Mouse (Mus musculus) embryonic facial prominence, embryonic 10.5 days (tissue): ENCODE data around the gene Il9. TPM values are rescaled to one million over a fixed set of nuclear protein-coding genes. Genes with fewer than 3 reads are reported as not detected.
A peak's percentile ranks its signal among the peaks of the same experiment; 100 is the strongest.

Experiments
- DNase-seq: peaks from one replicate; pipeline ENCODE4 v3.0.0-alpha.2; 2017; ENCODE audit warnings: low spot score
- H3K27ac ChIP-seq: fragments of 300-500 bp; sonication (generic); replicated peaks from 2 replicates; pipeline ENCODE4 v1.5.1; 2016; ENCODE audit warnings: mild to moderate bottlenecking
- H3K27me3 ChIP-seq: fragments of 300-500 bp; sonication (generic); replicated peaks from 2 replicates; pipeline ENCODE4 v1.6.1; 2016; ENCODE audit warnings: low read depth, mild to moderate bottlenecking; ENCODE audit not compliant: poor library complexity, severe bottlenecking
- H3K36me3 ChIP-seq: fragments of 300-500 bp; sonication (generic); replicated peaks from 2 replicates; pipeline ENCODE4 v1.6.1; 2016; ENCODE audit warnings: mild to moderate bottlenecking, moderate library complexity
- H3K4me1 ChIP-seq: fragments of 300-500 bp; sonication (generic); 2 replicates; pipeline ENCODE4 v1.6.1; 2016
- H3K4me3 ChIP-seq: fragments of 300-500 bp; sonication (generic); 2 replicates; pipeline ENCODE4 v1.5.1; 2016; ENCODE audit warnings: mild to moderate bottlenecking, moderate library complexity
- H3K9me3 ChIP-seq: fragments of 300-500 bp; sonication (generic); 2 replicates; pipeline ENCODE4 v1.6.1; 2016; ENCODE audit warnings: mild to moderate bottlenecking
- WGBS: fragments of 180-500 bp; shearing (Covaris S2); methylation state at CpG from one replicate; pipeline ENCODE4 v1.1.7; 2016; 5-methylcytosine and 5-hydroxymethylcytosine counted together
- polyA plus RNA-seq: library from polyadenylated mRNA; unstranded; fragments of >200 nt; fragmentation: Nextera tagmentation; extraction: Ambion mirVana; gene quantifications from 2 replicates; pipeline ENCODE4 v1.2.1, GENCODE M21; 2016

Il9 gene
- not detected in 2 replicates for polyA plus RNA-seq

DNA sequence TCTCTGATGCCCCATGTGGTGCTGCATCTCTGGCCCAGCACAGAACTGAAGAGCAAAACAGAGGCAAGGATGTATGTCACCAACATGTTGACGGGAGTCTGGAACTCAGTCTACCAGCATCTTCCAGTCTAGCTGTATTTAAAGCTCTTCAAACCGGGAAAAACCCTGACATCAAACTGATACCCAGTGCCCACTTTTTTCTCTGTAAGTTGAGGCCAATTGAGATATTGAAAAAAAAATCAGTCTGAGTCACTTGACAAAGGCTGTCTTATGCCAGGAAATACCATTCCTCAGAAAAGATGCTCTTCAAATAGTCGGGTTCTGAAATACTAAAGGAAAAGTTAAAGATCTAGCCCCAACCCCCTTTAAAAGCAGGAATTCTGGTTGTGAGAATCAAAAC is at the start of gene Il9:
Gene Il9, minus strand, starts transcription at position 101 of the 400 bp plus-strand sequence.
- 79% methylated on average over 3 of the region's 3 CpGs for WGBS
- Histone ChIP-seq H3K36me3 (no peaks in the 10 kb centered on the region), H3K4me3 (no peak within 1 kb of the TSS), H3K9me3 (no peaks in the 10 kb centered on the region), H3K27me3 (no peaks in the 10 kb centered on the region), H3K27ac (no peak within 1 kb of the TSS), H3K4me1 (peaks cover 10% of the 10 kb centered on the region)
- DNase-seq, result no peak

DNA sequence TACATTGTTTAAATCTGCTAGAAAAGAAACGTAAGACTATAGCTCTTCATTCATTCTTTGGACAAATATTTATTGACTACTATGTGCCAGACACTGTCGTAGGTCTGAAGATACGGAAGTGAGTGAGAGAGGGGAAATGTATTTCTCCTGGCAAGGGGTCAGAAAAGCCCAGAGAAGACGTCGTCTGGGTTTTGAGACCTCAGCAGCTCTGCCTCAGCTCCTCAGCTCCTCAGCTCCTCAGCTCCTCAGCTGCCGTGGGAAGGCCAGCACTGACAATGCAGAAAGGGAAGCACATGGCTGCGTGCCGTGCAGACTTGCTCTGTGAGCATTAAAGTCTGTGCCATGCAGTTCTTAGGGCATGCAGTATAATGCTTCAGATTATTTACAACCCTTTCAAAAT is 47.6 kb upstream of the Il9 start:
- 74% methylated on average over 8 of the region's 8 CpGs for WGBS
- Histone ChIP-seq H3K27me3 (no peaks in the 10 kb centered on the region), H3K27ac (no peak overlapping the region), H3K4me1 (no peaks in the 10 kb centered on the region), H3K36me3 (no peaks in the 10 kb centered on the region), H3K9me3 (peaks cover 5% of the 10 kb centered on the region; the same call in 1 of the 2 replicates), H3K4me3 (no peak overlapping the region)
- no peak for DNase-seq

DNA sequence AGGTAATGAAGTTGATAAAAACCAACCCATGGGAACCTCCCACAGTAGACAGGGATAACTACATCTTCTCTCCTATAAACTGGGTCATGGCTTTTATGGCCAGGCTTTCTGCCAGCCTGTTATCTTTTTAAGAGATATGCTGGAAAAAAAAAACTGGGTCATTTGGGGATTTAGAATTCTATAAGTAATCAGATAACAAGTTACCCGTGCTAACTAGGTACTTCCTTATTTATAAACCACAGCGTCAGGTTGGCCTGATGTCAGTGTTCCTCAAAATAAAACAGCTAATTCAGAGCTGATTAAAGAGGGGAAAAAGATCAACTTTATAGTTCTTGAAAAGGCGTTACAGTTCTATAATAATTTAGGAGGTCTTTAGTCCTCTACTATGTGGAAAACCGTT is 47.0 kb upstream of the Il9 start:
- no peaks in the 10 kb centered on the region for H3K36me3 ChIP-seq
- H3K4me3 ChIP-seq, result no peak overlapping the region
- no peak overlapping the region for H3K27ac ChIP-seq
- H3K9me3 ChIP-seq, result no peaks in the 10 kb centered on the region
- H3K27me3 ChIP-seq, result no peaks in the 10 kb centered on the region
- 90% methylated on average over 4 of the region's 4 CpGs for WGBS
- no peak for DNase-seq
- no peaks in the 10 kb centered on the region for H3K4me1 ChIP-seq

DNA sequence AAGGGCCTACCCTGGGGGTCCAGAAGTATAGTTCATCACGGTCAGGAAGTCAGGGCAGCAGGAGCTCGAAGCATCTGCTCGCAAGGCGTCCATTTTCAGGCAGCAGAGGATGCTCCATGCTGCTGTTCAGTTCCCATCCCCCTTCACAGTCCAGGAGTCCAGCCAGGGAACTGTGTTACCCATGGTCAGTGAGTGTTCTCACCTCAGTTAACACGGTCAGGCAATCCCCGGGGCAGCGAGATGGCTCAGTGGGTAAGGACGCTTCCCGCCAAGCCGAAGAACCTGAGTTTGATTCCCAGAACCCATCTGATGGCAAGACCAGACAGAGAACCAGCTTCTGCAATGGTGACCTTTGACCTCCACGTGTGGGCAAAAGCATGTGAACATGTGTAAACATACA is 46.2 kb upstream of the Il9 start:
- Histone ChIP-seq H3K27me3 (no peaks in the 10 kb centered on the region), H3K27ac (no peak overlapping the region), H3K4me3 (no peak overlapping the region), H3K9me3 (no peaks in the 10 kb centered on the region), H3K36me3 (no peaks in the 10 kb centered on the region), H3K4me1 (no peaks in the 10 kb centered on the region)
- WGBS, result 87% methylated on average over 11 of the region's 11 CpGs
- DNase-seq, result no peak

GRCm38 (mm10) chr13:56527846-56528245 is 45.8 kb upstream of the Il9 start:
- H3K4me1 ChIP-seq, result peaks cover 2% of the 10 kb centered on the region
- no peak overlapping the region for H3K27ac ChIP-seq
- no peaks in the 10 kb centered on the region for H3K27me3 ChIP-seq
- no peak overlapping the region for H3K4me3 ChIP-seq
- WGBS, result 87% methylated on average over 7 of the region's 7 CpGs
- no peaks in the 10 kb centered on the region for H3K9me3 ChIP-seq
- no peak for DNase-seq
- H3K36me3 ChIP-seq, result no peaks in the 10 kb centered on the region

DNA sequence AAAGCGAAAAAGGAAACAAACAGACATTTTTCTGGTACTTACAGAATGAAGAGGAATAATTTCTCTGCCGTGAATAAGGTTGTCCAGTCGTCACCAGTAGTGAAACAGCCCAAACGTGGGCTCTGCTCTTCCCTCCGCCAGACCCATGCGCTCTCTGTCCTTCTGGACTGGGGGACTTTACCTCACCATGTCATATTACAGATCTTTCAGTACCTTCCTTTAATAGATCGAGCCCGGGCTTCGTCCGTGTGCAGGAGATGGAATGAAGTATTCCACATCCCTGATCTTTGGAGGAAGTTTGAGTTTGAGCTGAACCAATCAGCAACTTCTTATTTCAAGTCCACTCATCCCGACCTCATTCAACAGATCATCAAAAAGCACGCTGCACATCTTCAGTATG is 44.8 kb upstream of the Il9 start:
- DNase-seq, result no peak
- H3K4me1 ChIP-seq, result peaks cover 10% of the 10 kb centered on the region
- no peak overlapping the region for H3K4me3 ChIP-seq
- H3K27ac ChIP-seq, result no peak overlapping the region
- no peaks in the 10 kb centered on the region for H3K9me3 ChIP-seq
- H3K36me3 ChIP-seq, result no peaks in the 10 kb centered on the region
- H3K27me3 ChIP-seq, result no peaks in the 10 kb centered on the region
- 87% methylated on average over 12 of the region's 12 CpGs for WGBS

GRCm38 (mm10) chr13:56522821-56523167 is 40.7 kb upstream of the Il9 start:
- Histone ChIP-seq H3K9me3 (no peaks in the 10 kb centered on the region), H3K27me3 (no peaks in the 10 kb centered on the region), H3K4me3 (peak overlapping the region; percentile 78), H3K27ac (peak overlapping the region; percentile 76), H3K4me1 (peaks cover 10% of the 10 kb centered on the region), H3K36me3 (no peaks in the 10 kb centered on the region)
- no peak for DNase-seq
- WGBS, result 8% methylated on average over 8 of the region's 8 CpGs

- H3K36me3 ChIP-seq, result no peaks in the 10 kb centered on the region
- peak within 1 kb of the TSS; percentile 76 for H3K27ac ChIP-seq
- peak within 1 kb of the TSS; percentile 78 for H3K4me3 ChIP-seq
- peaks cover 10% of the 10 kb centered on the region for H3K4me1 ChIP-seq
- H3K9me3 ChIP-seq, result no peaks in the 10 kb centered on the region
- peak; percentile 98 for DNase-seq
- WGBS, result under 1% methylated on average over 56 of the region's 56 CpGs
- H3K27me3 ChIP-seq, result no peaks in the 10 kb centered on the region
Measured at GRCm38 (mm10) chr13:56522081-56522820, 40.2 kb upstream of the Il9 start, which contains the start of gene Fbxl21. Gene Fbxl21, plus strand, starts transcription at chr13:56522472.

- Histone ChIP-seq H3K36me3 (no peaks in the 10 kb centered on the region), H3K9me3 (no peaks in the 10 kb centered on the region), H3K27ac (no peak overlapping the region), H3K4me3 (no peak overlapping the region), H3K4me1 (0 out of 2 replicates have a peak, but pooled peaks cover 4% of the 10 kb centered on the region), H3K27me3 (no peaks in the 10 kb centered on the region)
- 62% methylated on average over 7 of the region's 7 CpGs for WGBS
- DNase-seq, result no peak
Measured at GRCm38 (mm10) chr13:56516816-56517215, 34.8 kb upstream of the Il9 start.

GRCm38 (mm10) chr13:56516311-56516710 is 34.3 kb upstream of the Il9 start:
- no peaks in the 10 kb centered on the region for H3K9me3 ChIP-seq
- DNase-seq, result no peak
- no peaks in the 10 kb centered on the region for H3K36me3 ChIP-seq
- H3K27me3 ChIP-seq, result no peaks in the 10 kb centered on the region
- 75% methylated on average over 4 of the region's 4 CpGs for WGBS
- H3K4me3 ChIP-seq, result no peak overlapping the region
- no peak overlapping the region for H3K27ac ChIP-seq
- H3K4me1 ChIP-seq, result 0 out of 2 replicates have a peak, but pooled peaks cover 4% of the 10 kb centered on the region

GRCm38 (mm10) chr13:56513595-56513994 is 31.5 kb upstream of the Il9 start:
- H3K27me3 ChIP-seq, result no peaks in the 10 kb centered on the region
- H3K27ac ChIP-seq, result no peak overlapping the region
- DNase-seq, result no peak
- H3K4me1 ChIP-seq, result 0 out of 2 replicates have a peak, but pooled peaks cover 4% of the 10 kb centered on the region
- H3K36me3 ChIP-seq, result no peaks in the 10 kb centered on the region
- H3K9me3 ChIP-seq, result no peaks in the 10 kb centered on the region
- no peak overlapping the region for H3K4me3 ChIP-seq

DNA sequence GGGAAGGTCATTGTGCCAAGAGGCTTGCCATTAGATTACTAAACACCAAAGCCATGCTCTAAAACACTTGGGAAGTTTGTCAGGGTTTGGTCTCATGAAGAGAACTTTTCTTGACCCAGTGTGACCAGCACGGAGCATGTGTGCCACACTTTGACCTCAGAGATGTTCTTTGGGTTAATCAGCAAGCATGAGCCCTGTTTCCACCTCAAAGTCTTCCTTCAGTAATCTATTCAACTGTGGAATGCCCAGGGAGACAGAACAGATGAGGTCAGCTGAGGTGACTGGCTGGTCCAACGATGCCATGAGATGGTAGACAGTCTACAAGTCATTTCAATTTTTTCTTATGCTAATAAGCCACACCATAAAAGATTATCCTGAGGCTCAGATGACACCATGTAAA is 27.8 kb upstream of the Il9 start:
- WGBS, result 80% methylated on average over 2 of the region's 2 CpGs
- H3K27me3 ChIP-seq, result no peaks in the 10 kb centered on the region

DNA sequence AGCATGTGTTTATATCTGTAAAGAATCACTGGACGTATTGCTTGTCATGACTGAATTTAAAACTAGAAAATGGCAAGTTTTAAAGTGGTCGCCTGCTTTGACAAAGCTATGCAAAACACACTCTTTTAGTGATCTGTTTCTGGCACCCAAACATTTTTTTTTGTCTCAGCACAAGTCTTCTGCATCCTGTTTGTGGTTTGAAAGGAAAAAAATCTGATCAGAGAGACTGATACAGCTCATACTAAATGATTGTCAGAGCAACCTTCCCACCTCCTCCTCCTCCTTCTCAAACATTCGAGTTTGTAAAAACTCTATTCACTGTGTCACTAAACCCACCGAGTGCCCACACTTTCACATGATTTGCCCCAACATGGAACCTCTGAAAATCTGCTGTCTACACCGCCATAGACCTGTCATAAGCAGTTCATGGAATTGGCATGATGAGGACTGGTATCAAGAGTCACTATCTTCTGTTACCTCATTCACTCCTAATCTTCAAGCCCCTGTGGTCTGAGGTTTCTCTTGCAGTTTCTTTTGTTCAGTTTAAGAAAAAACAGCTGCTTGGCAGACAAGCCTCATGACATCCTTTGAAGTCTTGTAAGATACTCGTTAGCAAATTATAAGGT is 24.9 kb upstream of the Il9 start:
- Histone ChIP-seq H3K9me3 (no peaks in the 10 kb centered on the region), H3K36me3 (no peaks in the 10 kb centered on the region), H3K27ac (no peak overlapping the region), H3K4me3 (no peak overlapping the region), H3K27me3 (no peaks in the 10 kb centered on the region), H3K4me1 (no peaks in the 10 kb centered on the region)
- DNase-seq, result no peak
- WGBS, result 83% methylated on average over 6 of the region's 6 CpGs

More for the DNA sequence above, 27.8 kb upstream of the Il9 start:
- Histone ChIP-seq H3K27ac (no peak overlapping the region), H3K36me3 (no peaks in the 10 kb centered on the region), H3K4me3 (no peak overlapping the region), H3K4me1 (no peaks in the 10 kb centered on the region), H3K9me3 (no peaks in the 10 kb centered on the region)
- DNase-seq, result no peak
